Mouse (Mus musculus) liver, embryonic 13.5 days (tissue): ENCODE data around the gene 4933428G20Rik. TPM values are rescaled to one million over a fixed set of nuclear protein-coding genes. Genes with fewer than 3 reads are reported as not detected.

ENCODE experiments used
- ATAC-seq: fragments of 200-750 bp; cut with Nextera tagmentation; 2 replicates; pipeline ENCODE4 v1.8.0; 2017; ENCODE audit warnings: low read depth, mild to moderate bottlenecking, moderate number of reproducible peaks, moderate library complexity
- DNase-seq: peaks from one replicate; pipeline ENCODE4 v3.0.0; 2022
- H3K27ac ChIP-seq: fragments of 300-500 bp; sonication (generic); 2 replicates; pipeline ENCODE4 v1.5.1; 2015; ENCODE audit warnings: moderate library complexity, mild to moderate bottlenecking, inconsistent platforms
- H3K27me3 ChIP-seq: fragments of 300-500 bp; sonication (generic); 2 replicates; pipeline ENCODE4 v1.6.1; 2015; ENCODE audit warnings: mild to moderate bottlenecking, inconsistent platforms
- H3K36me3 ChIP-seq: fragments of 300-500 bp; sonication (generic); 2 replicates; pipeline ENCODE4 v1.6.1; 2015; ENCODE audit warnings: mild to moderate bottlenecking, inconsistent platforms
- H3K4me1 ChIP-seq: fragments of 300-500 bp; sonication (generic); replicated peaks from 2 replicates; pipeline ENCODE4 v1.6.1; 2015; ENCODE audit warnings: inconsistent platforms
- H3K4me2 ChIP-seq: fragments of 300-500 bp; sonication (generic); 2 replicates; pipeline ENCODE4 v1.6.1; 2015; ENCODE audit warnings: inconsistent platforms, mild to moderate bottlenecking, moderate library complexity
- H3K4me3 ChIP-seq: fragments of 300-500 bp; sonication (generic); replicated peaks from 2 replicates; pipeline ENCODE4 v1.5.1; 2015; ENCODE audit warnings: mild to moderate bottlenecking, inconsistent platforms
- H3K9ac ChIP-seq: fragments of 300-500 bp; sonication (generic); 2 replicates; pipeline ENCODE4 v1.6.1; 2015; ENCODE audit warnings: mild to moderate bottlenecking, inconsistent platforms
- H3K9me3 ChIP-seq: fragments of 300-500 bp; sonication (generic); replicated peaks from 2 replicates; pipeline ENCODE4 v1.6.1; 2016; ENCODE audit warnings: inconsistent platforms
- WGBS: fragments of 180-500 bp; shearing (Covaris S2); methylation state at CpG from one replicate; pipeline ENCODE4 v1.1.7; 2015; ENCODE audit not compliant: insufficient replicate concordance; 5-methylcytosine and 5-hydroxymethylcytosine counted together
- polyA plus RNA-seq: library from polyadenylated mRNA; unstranded; fragments of >200 nt; fragmentation: Nextera tagmentation; extraction: Ambion mirVana; gene quantifications from 2 replicates; pipeline ENCODE4 v1.2.1, GENCODE M21; 2015

Gene 4933428G20Rik
- 0.75 and 0.81 TPM in 2 replicates for polyA plus RNA-seq

DNA sequence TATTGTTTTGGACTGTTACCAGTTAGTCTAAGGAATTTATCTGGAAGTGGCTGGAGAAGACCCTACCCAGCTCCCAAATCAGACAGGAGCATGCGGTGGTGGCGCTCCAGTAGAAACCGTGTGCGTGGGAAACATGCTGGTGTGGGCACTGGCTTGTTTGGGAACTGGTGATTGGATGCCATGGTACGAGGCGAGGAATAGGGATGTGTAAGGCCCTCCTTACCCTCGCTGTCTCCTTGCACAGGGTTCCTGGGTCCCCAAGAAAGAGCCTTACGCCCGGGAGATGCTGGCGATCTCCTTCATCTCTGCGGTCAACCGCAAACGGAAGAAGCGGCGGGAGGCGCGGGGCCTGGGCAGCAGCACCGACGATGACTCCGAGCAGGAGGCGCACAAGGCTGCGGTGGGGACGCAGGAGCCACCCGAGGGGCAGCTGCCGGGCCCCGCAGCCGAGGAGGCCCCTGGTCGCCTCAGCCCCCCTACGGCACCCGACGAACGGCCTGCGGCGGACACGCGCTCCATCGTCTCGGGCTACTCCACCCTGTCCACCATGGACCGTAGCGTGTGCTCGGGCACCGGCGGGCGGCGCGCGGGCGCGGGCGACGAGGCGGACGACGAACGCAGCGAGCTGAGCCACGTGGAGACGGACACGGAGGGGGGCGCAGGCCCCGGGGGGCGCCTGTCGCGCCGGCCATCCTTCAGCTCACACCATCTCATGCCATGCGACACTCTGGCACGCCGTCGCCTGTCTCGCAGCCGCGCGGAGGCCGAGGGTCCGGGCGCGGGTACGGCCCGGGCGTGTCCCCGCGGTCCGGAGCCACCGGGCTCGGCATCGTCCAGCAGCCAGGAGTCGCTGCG is at the start of gene 4933428G20Rik:
TSS of gene 4933428G20Rik (minus strand) at position 476 of the 855 bp plus-strand sequence.
- H3K9ac ChIP-seq, result no peak within 1 kb of the TSS
- H3K27ac ChIP-seq, result no peak within 1 kb of the TSS
- ATAC-seq (no peak; the same call in 1 of the 2 replicates), DNase-seq (no peak)
- 64% methylated on average over 88 of the region's 88 CpGs for WGBS
- H3K4me3 ChIP-seq, result peak within 1 kb of the TSS; percentile 21
- H3K9me3 ChIP-seq, result no peaks in the 10 kb centered on the region
- H3K4me1 ChIP-seq, result peaks cover 12% of the 10 kb centered on the region; the same call in 1 of the 2 replicates
- peak within 1 kb of the TSS; percentile 37 for H3K4me2 ChIP-seq
- peaks cover 22% of the 10 kb centered on the region for H3K27me3 ChIP-seq
- peaks cover 68% of the 10 kb centered on the region for H3K36me3 ChIP-seq

DNA sequence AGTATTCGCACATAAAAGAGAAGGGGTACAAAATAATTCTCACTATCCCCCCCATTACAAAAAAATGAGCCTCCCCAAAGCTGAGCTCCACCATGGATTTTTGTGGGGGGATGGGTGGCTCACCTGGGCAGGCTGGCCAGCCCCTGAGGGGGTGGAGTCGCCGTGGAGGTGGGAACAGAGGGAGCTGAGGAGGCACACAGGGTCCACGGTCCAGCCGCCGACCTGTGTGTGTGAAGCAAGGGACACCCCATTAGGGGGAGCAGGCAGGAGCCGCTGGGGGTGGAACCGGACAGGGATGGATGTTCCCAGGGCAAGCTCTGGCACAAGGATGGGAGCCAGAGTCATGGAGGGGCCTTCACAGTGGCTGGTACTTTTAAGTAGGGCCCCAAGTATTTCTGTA is 48.6 kb upstream of the 4933428G20Rik start:
- no peak for ATAC-seq
- Histone ChIP-seq H3K4me2 (no peak overlapping the region), H3K9me3 (no peaks in the 10 kb centered on the region), H3K4me1 (peaks cover 8% of the 10 kb centered on the region), H3K36me3 (no peaks in the 10 kb centered on the region), H3K4me3 (no peak overlapping the region), H3K9ac (no peak overlapping the region), H3K27me3 (peaks cover 97% of the 10 kb centered on the region), H3K27ac (no peak overlapping the region)
- DNase-seq, result no peak
- 31% methylated on average over 8 of the region's 8 CpGs for WGBS

DNA sequence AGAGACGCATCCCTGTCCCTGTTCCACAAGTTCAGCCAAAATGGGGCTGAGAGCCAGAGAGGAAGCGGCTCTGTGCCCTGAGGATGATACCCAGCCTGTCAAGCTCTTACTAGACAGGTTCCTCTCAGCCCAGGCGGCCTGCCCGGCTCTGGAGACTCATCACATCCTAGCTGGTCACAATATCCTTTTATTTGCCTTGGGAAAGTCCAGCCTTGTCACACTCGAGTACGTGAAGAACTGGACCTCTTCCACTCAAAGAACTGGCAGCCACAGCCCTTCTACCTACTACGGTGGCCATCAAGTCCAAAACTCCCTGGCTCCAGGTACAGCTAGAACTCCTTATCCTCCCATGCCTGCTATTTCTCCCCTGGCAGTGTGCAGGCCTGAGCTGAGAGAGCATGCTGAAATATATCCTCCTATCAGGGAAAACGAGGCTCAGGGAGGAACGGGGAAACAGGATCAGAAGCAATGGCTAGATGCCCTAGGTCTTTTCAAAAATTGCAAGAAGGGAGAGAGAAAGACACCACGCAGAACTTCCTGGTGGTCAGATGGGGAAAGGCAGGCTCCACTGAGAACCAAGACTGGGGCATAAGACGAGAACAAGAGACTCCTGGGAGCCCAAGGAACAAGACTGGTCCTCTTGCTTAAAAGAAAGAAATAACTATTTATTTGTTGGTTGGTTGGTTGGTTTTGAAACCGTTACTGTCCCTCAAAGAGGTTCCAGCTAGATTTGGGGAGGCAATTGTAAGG is 48.0 kb upstream of the 4933428G20Rik start:
- DNase-seq (no peak), ATAC-seq (no peak)
- 43% methylated on average over 12 of the region's 12 CpGs for WGBS

DNA sequence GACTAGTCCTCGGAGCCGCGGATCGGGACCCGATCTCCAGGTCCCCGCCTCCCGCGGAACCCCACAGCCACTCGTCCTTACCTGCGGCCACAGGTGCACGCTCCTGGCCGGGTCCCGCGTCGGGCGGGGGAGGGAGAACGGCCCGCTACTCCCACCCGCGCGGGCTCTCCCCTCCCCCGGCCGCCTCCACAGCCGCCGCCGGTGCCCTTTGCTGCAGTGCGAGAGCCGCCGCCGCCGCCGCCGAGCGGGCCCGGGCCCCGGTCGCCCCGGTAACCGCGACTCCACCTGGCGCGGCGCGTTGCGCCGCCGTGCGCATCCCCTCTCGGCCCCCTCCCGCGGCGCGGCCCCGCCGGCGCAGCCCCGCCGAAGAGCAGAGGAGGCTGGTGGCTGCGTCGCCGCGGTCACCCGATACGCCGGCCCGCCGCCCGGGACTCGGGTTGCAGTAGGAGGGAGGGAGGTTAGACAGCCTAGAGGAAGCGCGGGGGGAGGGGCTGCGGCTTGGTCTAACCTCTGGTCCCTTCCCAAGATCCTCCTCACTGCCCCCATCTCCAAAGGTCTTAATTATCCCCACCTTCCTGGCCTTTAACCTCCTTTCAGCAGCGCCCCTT is 46.8 kb upstream of the 4933428G20Rik start:
- H3K9ac ChIP-seq, result 0 out of 2 replicates have a peak overlapping the region, but pooled peaks have one; percentile 17
- DNase-seq, result no peak
- H3K4me1 ChIP-seq, result peaks cover 8% of the 10 kb centered on the region
- no peak overlapping the region for H3K27ac ChIP-seq
- H3K36me3 ChIP-seq, result no peaks in the 10 kb centered on the region
- H3K27me3 ChIP-seq, result peaks cover 98% of the 10 kb centered on the region
- peak overlapping the region; percentile 68 for H3K4me2 ChIP-seq
- no peaks in the 10 kb centered on the region for H3K9me3 ChIP-seq
- H3K4me3 ChIP-seq, result peak overlapping the region; percentile 55
- WGBS, result under 1% methylated on average over 70 of the region's 73 CpGs
- ATAC-seq, result no peak

More for the DNA sequence above, 48.0 kb upstream of the 4933428G20Rik start:
- Histone ChIP-seq H3K4me2 (no peak overlapping the region), H3K9me3 (no peaks in the 10 kb centered on the region), H3K36me3 (no peaks in the 10 kb centered on the region), H3K27me3 (peaks cover 100% of the 10 kb centered on the region), H3K4me3 (no peak overlapping the region), H3K9ac (no peak overlapping the region), H3K4me1 (peaks cover 8% of the 10 kb centered on the region), H3K27ac (no peak overlapping the region)

DNA sequence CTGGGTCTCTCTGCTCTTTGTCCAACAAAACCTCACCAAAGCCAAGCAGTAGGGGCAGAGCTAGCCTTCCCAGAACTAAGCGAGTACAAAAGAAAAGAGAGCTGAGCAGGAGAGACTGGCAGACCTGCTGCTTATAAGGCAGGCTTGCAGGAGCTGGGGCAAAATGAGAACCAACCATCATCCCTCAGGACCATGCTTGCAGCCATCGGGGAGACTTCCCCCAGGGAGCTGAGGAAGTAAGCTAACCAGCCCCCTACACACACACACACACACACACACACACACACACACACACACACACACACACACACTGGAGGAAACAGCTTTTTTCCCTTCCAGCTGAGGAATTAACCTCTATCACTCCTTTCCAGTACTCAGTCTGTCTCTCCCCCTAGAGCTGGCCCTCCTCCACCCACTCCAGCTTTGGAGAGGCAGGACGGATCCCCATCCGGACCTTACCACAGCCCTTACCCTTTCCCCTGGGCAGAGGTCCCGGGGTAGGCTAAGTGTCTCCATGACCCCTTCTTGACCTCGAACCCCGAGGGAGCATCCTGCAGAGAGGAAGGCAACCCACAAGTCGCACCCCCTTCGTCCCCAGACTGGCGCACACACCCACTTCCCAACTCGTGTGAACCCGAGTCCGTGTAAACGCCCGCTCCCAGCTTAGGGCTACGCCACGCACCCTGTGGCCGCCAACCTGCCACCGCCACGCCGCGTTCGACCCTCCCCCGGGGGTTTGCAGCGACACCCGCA is 45.8 kb upstream of the 4933428G20Rik start:
- H3K36me3 ChIP-seq, result no peaks in the 10 kb centered on the region
- WGBS, result 2% methylated on average over 26 of the region's 26 CpGs
- H3K27me3 ChIP-seq, result peaks cover 96% of the 10 kb centered on the region
- DNase-seq, result no peak
- H3K9ac ChIP-seq, result 0 out of 2 replicates have a peak overlapping the region, but pooled peaks have one; percentile 17
- ATAC-seq, result no peak
- H3K4me3 ChIP-seq, result peak overlapping the region; percentile 55
- no peak overlapping the region for H3K27ac ChIP-seq
- H3K4me2 ChIP-seq, result peak overlapping the region; percentile 68
- H3K4me1 ChIP-seq, result peaks cover 8% of the 10 kb centered on the region
- H3K9me3 ChIP-seq, result no peaks in the 10 kb centered on the region

DNA sequence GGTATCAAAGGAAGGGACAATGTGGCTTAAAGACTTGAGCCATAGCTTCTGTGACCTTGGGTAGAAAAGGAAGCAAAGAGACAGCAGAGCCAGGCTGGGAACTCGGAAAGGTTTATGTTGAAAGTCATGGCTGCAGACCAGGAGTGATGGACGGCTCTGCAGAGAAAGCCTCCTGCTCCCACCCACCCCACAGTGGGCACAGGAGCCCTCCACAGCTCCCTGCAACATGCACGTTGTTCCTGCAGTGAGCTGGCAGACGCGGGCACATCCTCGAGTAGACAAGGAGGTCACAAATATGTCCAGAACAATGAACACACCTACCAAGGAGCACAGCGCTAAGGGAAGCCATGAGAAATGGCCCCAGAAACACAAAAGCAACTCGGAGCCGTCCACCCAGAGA is 43.7 kb upstream of the 4933428G20Rik start:
- no peak overlapping the region for H3K4me3 ChIP-seq
- 69% methylated on average over 9 of the region's 9 CpGs for WGBS
- peaks cover 8% of the 10 kb centered on the region for H3K4me1 ChIP-seq
- H3K36me3 ChIP-seq, result no peaks in the 10 kb centered on the region
- DNase-seq (no peak), ATAC-seq (no peak)
- H3K27ac ChIP-seq, result no peak overlapping the region
- no peaks in the 10 kb centered on the region for H3K9me3 ChIP-seq
- H3K4me2 ChIP-seq, result no peak overlapping the region
- H3K27me3 ChIP-seq, result peaks cover 92% of the 10 kb centered on the region
- H3K9ac ChIP-seq, result no peak overlapping the region

DNA sequence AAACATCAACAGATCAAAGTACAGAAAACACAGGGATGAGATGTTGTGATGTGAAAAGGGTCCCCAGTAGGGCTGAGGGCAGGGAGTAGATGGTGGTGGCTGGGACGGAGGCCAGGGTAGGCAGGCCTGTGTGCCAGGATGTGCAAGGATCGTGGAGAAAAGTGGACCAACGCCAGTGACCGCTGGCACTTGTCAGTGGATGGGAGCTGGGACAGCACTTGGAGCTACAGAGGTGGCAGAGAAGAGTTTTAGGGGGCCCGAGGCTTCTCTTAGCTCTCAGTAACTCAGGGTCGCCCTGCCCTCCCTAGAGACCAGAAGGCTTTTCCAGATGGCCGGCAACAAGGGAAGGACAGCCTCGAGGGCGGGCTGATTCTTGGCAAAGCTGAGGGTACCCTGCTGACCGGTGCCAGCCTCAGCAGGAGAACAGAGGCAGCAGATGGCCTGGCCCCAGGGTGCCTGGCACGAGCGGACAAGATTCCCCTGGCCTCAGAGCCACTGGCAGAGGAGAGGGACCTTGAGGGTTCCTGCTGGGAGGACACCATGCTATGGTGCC is 43.1 kb upstream of the 4933428G20Rik start:
- H3K4me1 ChIP-seq, result peaks cover 8% of the 10 kb centered on the region
- H3K27ac ChIP-seq, result no peak overlapping the region
- no peak for ATAC-seq
- H3K4me2 ChIP-seq, result no peak overlapping the region
- 52% methylated on average over 12 of the region's 12 CpGs for WGBS
- no peak overlapping the region for H3K9ac ChIP-seq
- no peak for DNase-seq
- no peaks in the 10 kb centered on the region for H3K36me3 ChIP-seq
- no peaks in the 10 kb centered on the region for H3K9me3 ChIP-seq
- peaks cover 92% of the 10 kb centered on the region for H3K27me3 ChIP-seq
- no peak overlapping the region for H3K4me3 ChIP-seq

DNA sequence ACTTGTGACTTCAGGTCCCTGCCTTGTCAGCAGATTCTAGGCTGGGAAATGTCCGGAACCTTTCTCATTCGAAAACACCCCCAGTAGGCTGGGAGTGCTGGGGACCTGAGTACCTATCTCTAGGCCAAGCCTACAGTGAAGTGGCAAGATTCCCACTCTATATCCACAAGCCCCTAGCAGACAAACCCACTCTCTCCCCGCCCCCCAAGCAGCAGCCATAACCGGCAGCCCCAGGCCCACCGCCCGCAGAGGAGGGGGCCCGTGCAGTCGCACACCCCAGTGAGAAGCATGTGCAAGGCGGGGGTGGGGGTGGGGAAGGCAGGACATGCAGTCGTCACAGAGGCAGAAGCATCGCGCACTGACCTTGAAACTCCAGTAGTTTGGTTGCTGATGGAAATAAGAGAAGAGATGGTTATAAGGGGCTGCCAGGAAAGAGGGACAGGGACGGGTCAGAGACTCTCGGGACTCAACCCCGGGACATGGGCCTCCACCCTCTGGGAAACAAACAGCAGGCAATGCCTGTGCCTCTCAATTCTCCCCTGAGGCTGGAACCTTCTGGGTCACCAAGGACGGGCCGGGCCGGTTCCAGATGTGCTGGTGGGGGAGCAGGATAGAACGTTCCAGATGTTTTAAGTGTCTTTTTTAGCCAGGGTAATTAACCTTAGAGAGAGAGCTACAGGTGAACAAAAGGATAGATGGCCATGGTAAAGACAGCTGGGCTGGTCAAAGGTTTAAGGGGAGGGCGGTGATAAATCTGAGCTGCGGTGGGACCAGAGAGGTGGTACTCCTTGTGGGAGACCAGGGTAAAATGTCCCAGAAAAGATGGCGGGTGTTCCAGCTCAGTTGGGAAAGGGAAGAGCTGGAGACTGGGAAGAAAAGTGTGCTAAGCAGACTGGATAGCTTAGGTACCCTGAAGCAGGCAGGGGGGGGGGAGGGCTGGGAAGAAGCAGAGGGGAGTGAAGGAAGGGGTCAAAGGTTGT is 42.3 kb upstream of the 4933428G20Rik start:
- 70% methylated on average over 22 of the region's 22 CpGs for WGBS
- no peak for ATAC-seq
- H3K27ac ChIP-seq, result no peak overlapping the region
- no peak overlapping the region for H3K4me3 ChIP-seq
- no peaks in the 10 kb centered on the region for H3K36me3 ChIP-seq
- H3K27me3 ChIP-seq, result peaks cover 92% of the 10 kb centered on the region
- DNase-seq, result no peak
- peaks cover 8% of the 10 kb centered on the region for H3K4me1 ChIP-seq
- no peak overlapping the region for H3K4me2 ChIP-seq
- H3K9ac ChIP-seq, result no peak overlapping the region
- no peaks in the 10 kb centered on the region for H3K9me3 ChIP-seq

DNA sequence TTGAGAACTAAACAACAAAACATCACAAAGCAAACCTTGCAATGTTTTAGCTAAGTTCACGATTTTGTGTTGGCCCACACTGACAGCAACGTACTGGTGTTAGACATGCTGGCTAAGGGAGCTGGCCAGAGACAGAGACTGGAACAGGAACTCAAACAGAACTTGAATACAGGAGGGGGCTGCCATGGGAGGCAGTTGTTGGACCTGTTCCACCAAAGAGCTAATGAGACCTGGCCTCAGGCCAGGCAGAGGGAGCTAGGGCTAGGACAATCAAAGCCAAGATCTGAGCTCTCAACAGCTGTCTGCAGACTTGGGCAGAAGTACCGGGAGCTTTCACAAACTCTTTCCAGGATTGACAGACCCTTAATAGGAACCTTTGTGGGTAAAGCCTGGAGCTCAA is 40.5 kb upstream of the 4933428G20Rik start:
- DNase-seq (no peak), ATAC-seq (no peak)
- no peaks in the 10 kb centered on the region for H3K36me3 ChIP-seq
- 36% methylated on average over 3 of the region's 3 CpGs for WGBS
- H3K27ac ChIP-seq, result no peak overlapping the region
- H3K4me3 ChIP-seq, result no peak overlapping the region
- no peaks in the 10 kb centered on the region for H3K9me3 ChIP-seq
- H3K27me3 ChIP-seq, result peaks cover 92% of the 10 kb centered on the region
- peaks cover 9% of the 10 kb centered on the region; the same call in 1 of the 2 replicates for H3K4me1 ChIP-seq
- no peak overlapping the region for H3K4me2 ChIP-seq
- no peak overlapping the region for H3K9ac ChIP-seq

DNA sequence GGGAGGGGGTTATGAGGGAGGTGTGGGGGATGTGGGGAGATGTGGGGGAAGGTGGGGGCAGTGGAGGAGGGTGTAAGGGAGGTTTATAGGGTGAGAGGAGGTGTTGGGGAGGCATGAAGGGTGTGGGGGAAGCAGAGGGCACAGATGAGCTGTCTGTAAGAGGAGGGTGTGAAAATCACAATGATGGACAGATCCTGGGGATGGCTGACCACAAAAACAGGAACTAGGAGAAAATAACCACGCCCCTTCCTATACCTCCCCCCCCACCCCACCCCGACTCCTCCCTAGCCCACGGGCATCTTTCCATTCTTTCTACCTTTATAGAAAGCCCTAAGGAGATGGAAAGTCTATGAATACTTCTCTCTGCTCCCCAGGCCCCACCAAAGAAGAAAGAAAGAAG is 40.0 kb upstream of the 4933428G20Rik start:
- DNase-seq (no peak), ATAC-seq (no peak)
- Histone ChIP-seq H3K36me3 (no peaks in the 10 kb centered on the region), H3K27me3 (peaks cover 92% of the 10 kb centered on the region), H3K27ac (no peak overlapping the region), H3K9ac (no peak overlapping the region), H3K4me3 (no peak overlapping the region), H3K4me2 (no peak overlapping the region), H3K9me3 (no peaks in the 10 kb centered on the region), H3K4me1 (peaks cover 9% of the 10 kb centered on the region; the same call in 1 of the 2 replicates)
- WGBS, result 13% methylated on average over 3 of the region's 3 CpGs
